Mouse (Mus musculus) adrenal gland (tissue): ENCODE results near the gene Rreb1.

Source experiments
- intact Hi-C: fragments of 180-260 bp; cut with DNase I; formaldehyde crosslinking; loops from one replicate; pipeline ENCODE4 v1.15.1; 2025

Rreb1 gene

GRCm38 (mm10) chr13:37908493-37908892 is 130.3 kb downstream of the Rreb1 start:
- intact Hi-C loops, result no loop called here

GRCm38 (mm10) chr13:37909225-37909624 is 131.0 kb downstream of the Rreb1 start:
- intact Hi-C loops, result no loop called here

GRCm38 (mm10) chr13:37912011-37912410 is 133.8 kb downstream of the Rreb1 start:
- intact Hi-C loops, result no loop called here

GRCm38 (mm10) chr13:37912591-37913467 is 134.6 kb downstream of the Rreb1 start:
- intact Hi-C loops, result no loop called here

GRCm38 (mm10) chr13:37913963-37914362 is 135.8 kb downstream of the Rreb1 start:
- intact Hi-C loops, result no loop called here

GRCm38 (mm10) chr13:37918336-37919261 is 140.4 kb downstream of the Rreb1 start:
- intact Hi-C loops, result no loop called here

- intact Hi-C loops, result no loop called here
These were observed 141.6 kb downstream of the Rreb1 start for GRCm38 (mm10) chr13:37919711-37920277.

GRCm38 (mm10) chr13:37920727-37921126 is 142.5 kb downstream of the Rreb1 start:
- intact Hi-C loops, result no loop called here

- intact Hi-C loops, result no loop called here
These were observed 144.9 kb downstream of the Rreb1 start for GRCm38 (mm10) chr13:37923091-37923490.

- intact Hi-C loops, result no loop called here
These were observed 145.7 kb downstream of the Rreb1 start for GRCm38 (mm10) chr13:37923643-37924460.

GRCm38 (mm10) chr13:37924461-37924948 is 146.3 kb downstream of the Rreb1 start:
- intact Hi-C loops, result no loop called here

GRCm38 (mm10) chr13:37926394-37926793 is 148.2 kb downstream of the Rreb1 start:
- intact Hi-C loops, result no loop called here

GRCm38 (mm10) chr13:37929532-37929931 is 151.3 kb downstream of the Rreb1 start:
- intact Hi-C loops, result no loop called here

- intact Hi-C loops, result no loop called here
These were observed 151.9 kb downstream of the Rreb1 start for GRCm38 (mm10) chr13:37930091-37930490.

- intact Hi-C loops, result no loop called here
These were observed 152.4 kb downstream of the Rreb1 start for GRCm38 (mm10) chr13:37930621-37931020.

GRCm38 (mm10) chr13:37931210-37931922 is 153.2 kb downstream of the Rreb1 start:
- intact Hi-C loops, result no loop called here

GRCm38 (mm10) chr13:37934075-37934474 is 155.9 kb downstream of the Rreb1 start:
- intact Hi-C loops, result no loop called here

- intact Hi-C loops, result no loop called here
These were observed 156.7 kb downstream of the Rreb1 start for GRCm38 (mm10) chr13:37934920-37935319.

GRCm38 (mm10) chr13:37936351-37936750 is 158.2 kb downstream of the Rreb1 start:
- intact Hi-C loops, result no loop called here

- intact Hi-C loops, result loop anchor here (5.0 to 10.0 kb wide), 3 partner anchors 113 to 485 kb away; no protein-coding TSS in a partner anchor
These were observed 162.0 kb downstream of the Rreb1 start for GRCm38 (mm10) chr13:37940167-37940566.
